Mouse (Mus musculus) C2C12 (cell line): ENCODE data around the gene Morc3.

ENCODE experiments used
- CEBPB ChIP-seq: IDR thresholded peaks from one replicate; pipeline ENCODE4 v1.6.1; 2011; ENCODE audit warnings: low read depth, mild to moderate bottlenecking, control low read depth, moderate library complexity
- CTCF ChIP-seq: IDR thresholded peaks from one replicate; pipeline ENCODE4 v1.5.1; 2011; ENCODE audit not compliant: control insufficient read depth, insufficient read depth, insufficient read length
- FOSL1 ChIP-seq: IDR thresholded peaks from one replicate; pipeline ENCODE4 v1.8.0; 2011; ENCODE audit warnings: mild to moderate bottlenecking, low read length; ENCODE audit not compliant: poor library complexity, insufficient read depth, severe bottlenecking
- MAX ChIP-seq: IDR thresholded peaks from one replicate; pipeline ENCODE4 v1.6.1; 2011; ENCODE audit warnings: mild to moderate bottlenecking, control low read depth

- TF ChIP-seq CTCF = no peak
- TF ChIP-seq MAX = no peak
- TF ChIP-seq CEBPB = no peak
- no peak for TF ChIP-seq FOSL1
These were observed 12.6 kb upstream of the Morc3 start for GRCm38 (mm10) chr16:93819325-93819696.
